Mouse (Mus musculus): Measurements from ENCODE around the gene Xpnpep1. TPM values are rescaled to one million over a fixed set of nuclear protein-coding genes. Genes with fewer than 3 reads are reported as not detected.

The Xpnpep1 gene
- total and polyA plus RNA-seq, 3 experiments: 49.8 to 70.1 (median 59.8) TPM

DNA sequence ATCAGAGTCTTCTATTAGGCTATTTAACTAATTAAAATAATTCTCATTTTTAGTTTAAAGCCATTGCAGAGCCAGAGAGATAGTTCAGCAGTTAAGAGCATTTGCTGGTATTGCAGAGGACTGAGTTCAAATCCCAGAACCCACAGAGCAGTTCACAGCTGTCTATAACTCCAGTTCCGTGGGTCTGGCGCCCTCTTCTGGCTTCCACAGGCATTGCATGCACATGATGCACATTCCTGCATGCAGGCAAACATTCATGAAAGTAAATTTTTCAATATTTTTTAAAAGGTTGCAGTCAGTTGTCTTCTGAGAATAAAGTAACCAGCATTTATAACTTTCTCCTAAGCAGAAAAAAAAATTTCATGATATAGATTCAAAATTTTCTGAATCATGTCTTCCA, 135.8 kb downstream of the Xpnpep1 start:
- Histone ChIP-seq H3K4me3 (no peak overlapping the region), H3K27me3 (ENCODE audit: control insufficient read depth, insufficient read depth, low read length) (no peaks in the 10 kb centered on the region), H3K9ac (ENCODE audit: low read depth, low read length) (no peak overlapping the region), H3K36me3 (ENCODE audit: control insufficient read depth, insufficient read depth, low read length) (no peaks in the 10 kb centered on the region), H3K4me1 (ENCODE audit: control insufficient read depth, insufficient read depth, low read length) (no peaks in the 10 kb centered on the region), H3K27ac (no peak overlapping the region), H3K79me2 (replicated peaks; ENCODE audit: control insufficient read depth, insufficient read depth, low read length) (no peaks in the 10 kb centered on the region)
- no peak for TF ChIP-seq EP300 (IDR thresholded peaks at IDR 0.05; ENCODE audit: insufficient read depth, low read depth, low read length)
- peak; percentile 17; the same call in 1 of the 2 replicates for TF ChIP-seq CTCF (IDR thresholded peaks at IDR 0.05)
- DNase-seq: no peak
- 14% methylated on average over 2 of the region's 2 CpGs for WGBS
- intact Hi-C loops (cut with DNase I): no loop called here

DNA sequence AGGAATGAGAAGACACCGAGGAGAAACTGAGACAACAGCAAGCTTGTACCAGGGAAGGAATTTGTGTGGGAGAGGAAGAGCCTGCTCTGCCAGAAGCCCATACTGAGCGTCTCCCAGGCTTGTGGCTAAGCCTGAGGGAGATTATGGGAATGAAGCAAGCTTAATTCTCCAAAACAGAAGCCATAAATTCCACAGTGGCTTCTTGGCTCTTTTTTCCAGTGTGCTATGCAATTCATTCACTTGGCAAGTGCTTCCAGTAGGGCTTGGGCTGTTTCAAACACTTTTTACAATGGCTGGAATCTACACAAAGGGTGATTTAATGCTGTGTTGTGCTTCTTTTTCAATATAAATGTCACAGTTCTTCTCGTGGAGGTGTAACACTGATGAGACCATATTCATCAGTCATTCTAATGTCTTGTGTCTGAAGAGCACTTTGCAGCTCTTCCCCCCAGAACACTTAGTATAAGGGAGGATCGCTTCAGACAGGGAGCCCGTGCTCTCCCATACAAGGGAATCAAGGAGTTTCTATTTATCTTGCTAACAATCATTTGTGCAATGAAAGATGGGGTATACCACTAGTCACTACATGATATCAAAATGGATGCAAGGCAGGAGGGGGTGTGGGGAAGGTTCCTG, 148.1 kb downstream of the Xpnpep1 start:
- WGBS: 61% methylated on average over 5 of the region's 5 CpGs
- Histone ChIP-seq H3K4me3 (no peak overlapping the region), H3K79me2 (replicated peaks; ENCODE audit: control insufficient read depth, insufficient read depth, low read length) (no peaks in the 10 kb centered on the region), H3K36me3 (ENCODE audit: control insufficient read depth, insufficient read depth, low read length) (no peaks in the 10 kb centered on the region), H3K27ac (no peak overlapping the region), H3K27me3 (ENCODE audit: control insufficient read depth, insufficient read depth, low read length) (no peaks in the 10 kb centered on the region), H3K9ac (ENCODE audit: low read depth, low read length) (no peak overlapping the region), H3K4me1 (ENCODE audit: control insufficient read depth, insufficient read depth, low read length) (no peaks in the 10 kb centered on the region)
- no peak for TF ChIP-seq POLR2A (IDR thresholded peaks at IDR 0.05; ENCODE audit: insufficient read depth, low read depth, low read length)
- no peak for TF ChIP-seq CTCF (IDR thresholded peaks at IDR 0.05)
- TF ChIP-seq EP300 (IDR thresholded peaks at IDR 0.05; ENCODE audit: insufficient read depth, low read depth, low read length): no peak
- intact Hi-C loops (cut with DNase I): no loop called here
- DNase-seq: no peak

Small RNAs within 50 kb of the gene (microRNA-seq; reads per million reads assigned to microRNA genes)
- gene Mir6407: 0 reads per million in 2 experiments

Other genes with a start within 250 kb of the Xpnpep1 start
- gene Add3, start 100.2 kb upstream of the Xpnpep1 start, total RNA-seq (2021): 10 to 100 TPM; 38.9 to 50.5 TPM
- 25.2 and 44.5 TPM in 2 replicates for gene Add3, start 100.2 kb upstream of the Xpnpep1 start, polyA plus RNA-seq (2012; rRNA removed)